Mouse (Mus musculus) hindbrain, embryonic 16.5 days (tissue): ENCODE measurements at regions not wholly inside any gene's neighbourhood (a gene's known extent, or its start where the extent isn't known, plus 50 kb on each side); places are given as distances from the start of the nearest gene placed in this dataset.

ENCODE experiments used
- ATAC-seq: fragments of 200-750 bp; cut with Nextera tagmentation; 2 replicates; pipeline ENCODE4 v1.8.0; 2017; ENCODE audit warnings: moderate TSS enrichment, moderate library complexity
- H3K27ac ChIP-seq: fragments of 300-500 bp; sonication (generic); 2 replicates; pipeline ENCODE4 v1.5.1; 2014; ENCODE audit warnings: low read depth, mild to moderate bottlenecking, control low read depth, low read length, moderate library complexity
- H3K27me3 ChIP-seq: fragments of 300-500 bp; sonication (generic); replicated peaks from 2 replicates; pipeline ENCODE4 v1.6.1; 2014; ENCODE audit warnings: low read length; ENCODE audit not compliant: control insufficient read depth, insufficient read depth
- H3K36me3 ChIP-seq: fragments of 300-500 bp; sonication (generic); 2 replicates; pipeline ENCODE4 v1.6.1; 2014; ENCODE audit warnings: mild to moderate bottlenecking, low read length, moderate library complexity, mixed read lengths; ENCODE audit not compliant: control insufficient read depth, insufficient read depth
- H3K4me1 ChIP-seq: fragments of 300-500 bp; sonication (generic); 2 replicates; pipeline ENCODE4 v1.6.1; 2014; ENCODE audit warnings: low read depth, low read length; ENCODE audit not compliant: control insufficient read depth, insufficient read depth
- H3K4me2 ChIP-seq: fragments of 300-500 bp; sonication (generic); 2 replicates; pipeline ENCODE4 v1.6.1; 2014; ENCODE audit warnings: mild to moderate bottlenecking, low read length, control low read depth, moderate library complexity
- H3K4me3 ChIP-seq: fragments of 300-500 bp; sonication (generic); 2 replicates; pipeline ENCODE4 v1.5.1; 2014; ENCODE audit warnings: mild to moderate bottlenecking, low read length, control low read depth, moderate library complexity
- H3K9ac ChIP-seq: fragments of 300-500 bp; sonication (generic); 2 replicates; pipeline ENCODE4 v1.6.1; 2014; ENCODE audit warnings: low read depth, mild to moderate bottlenecking, control low read depth, low read length, moderate library complexity
- H3K9me3 ChIP-seq: fragments of 300-500 bp; sonication (generic); 2 replicates; pipeline ENCODE4 v1.6.1; 2014; ENCODE audit warnings: mild to moderate bottlenecking, low read length, moderate library complexity; ENCODE audit not compliant: control insufficient read depth
- WGBS: fragments of 180-500 bp; shearing (Covaris S2); extraction: QIAGEN DNeasy Blood & Tissue Kit; methylation state at CpG from one replicate; pipeline ENCODE4 v1.1.7; 2014; 5-methylcytosine and 5-hydroxymethylcytosine counted together

GRCm38 (mm10) chr10:119146342-119146741 lies 93.5 kb downstream of the Cand1 start:
- Histone ChIP-seq H3K9me3 (no peaks in the 10 kb centered on the region), H3K36me3 (no peaks in the 10 kb centered on the region), H3K27ac (no peak overlapping the region), H3K4me1 (no peaks in the 10 kb centered on the region), H3K4me2 (no peak overlapping the region), H3K4me3 (no peak overlapping the region), H3K9ac (no peak overlapping the region), H3K27me3 (no peaks in the 10 kb centered on the region)
- WGBS, result 67% methylated on average over 6 of the region's 6 CpGs
- ATAC-seq, result no peak

GRCm38 (mm10) chr10:119142866-119143265 lies 97.0 kb downstream of the Cand1 start:
- 94% methylated on average over 6 of the region's 6 CpGs for WGBS
- ATAC-seq, result no peak

GRCm38 (mm10) chr10:119142307-119142706 lies 97.5 kb downstream of the Cand1 start:
- no peak overlapping the region for H3K27ac ChIP-seq
- no peak for ATAC-seq
- WGBS, result 87% methylated on average over 5 of the region's 5 CpGs
- H3K36me3 ChIP-seq, result no peaks in the 10 kb centered on the region
- no peaks in the 10 kb centered on the region for H3K27me3 ChIP-seq
- H3K9me3 ChIP-seq, result no peaks in the 10 kb centered on the region
- no peak overlapping the region for H3K4me3 ChIP-seq
- H3K4me1 ChIP-seq, result no peaks in the 10 kb centered on the region
- no peak overlapping the region for H3K4me2 ChIP-seq
- no peak overlapping the region for H3K9ac ChIP-seq

More at GRCm38 (mm10) chr10:119142866-119143265, 97.0 kb downstream of the Cand1 start:
- no peaks in the 10 kb centered on the region for H3K27me3 ChIP-seq
- H3K4me3 ChIP-seq, result no peak overlapping the region
- no peak overlapping the region for H3K27ac ChIP-seq
- no peaks in the 10 kb centered on the region for H3K36me3 ChIP-seq
- H3K9ac ChIP-seq, result no peak overlapping the region
- H3K4me2 ChIP-seq, result no peak overlapping the region
- no peaks in the 10 kb centered on the region for H3K4me1 ChIP-seq
- H3K9me3 ChIP-seq, result no peaks in the 10 kb centered on the region

GRCm38 (mm10) chr10:119138237-119138636 lies 101.6 kb downstream of the Cand1 start:
- WGBS, result 89% methylated on average over 6 of the region's 6 CpGs
- H3K4me1 ChIP-seq, result no peaks in the 10 kb centered on the region
- no peak overlapping the region for H3K27ac ChIP-seq
- no peak for ATAC-seq
- H3K9ac ChIP-seq, result no peak overlapping the region
- no peaks in the 10 kb centered on the region for H3K36me3 ChIP-seq
- H3K9me3 ChIP-seq, result no peaks in the 10 kb centered on the region
- no peak overlapping the region for H3K4me2 ChIP-seq
- no peak overlapping the region for H3K4me3 ChIP-seq
- no peaks in the 10 kb centered on the region for H3K27me3 ChIP-seq

GRCm38 (mm10) chr10:119135489-119135924 lies 104.3 kb downstream of the Cand1 start:
- no peak overlapping the region for H3K27ac ChIP-seq
- no peak for ATAC-seq

GRCm38 (mm10) chr10:119134797-119135488 lies 104.9 kb downstream of the Cand1 start:
- ATAC-seq, result no peak
- Histone ChIP-seq H3K4me2 (no peak overlapping the region), H3K36me3 (no peaks in the 10 kb centered on the region), H3K4me1 (peaks cover 4% of the 10 kb centered on the region), H3K9ac (no peak overlapping the region), H3K4me3 (no peak overlapping the region), H3K9me3 (no peaks in the 10 kb centered on the region), H3K27ac (no peak overlapping the region), H3K27me3 (no peaks in the 10 kb centered on the region)
- WGBS, result 58% methylated on average over 10 of the region's 10 CpGs

More at GRCm38 (mm10) chr10:119135489-119135924, 104.3 kb downstream of the Cand1 start:
- H3K4me2 ChIP-seq, result no peak overlapping the region
- H3K36me3 ChIP-seq, result no peaks in the 10 kb centered on the region
- H3K9ac ChIP-seq, result no peak overlapping the region
- H3K27me3 ChIP-seq, result no peaks in the 10 kb centered on the region
- peaks cover 4% of the 10 kb centered on the region for H3K4me1 ChIP-seq
- no peak overlapping the region for H3K4me3 ChIP-seq
- H3K9me3 ChIP-seq, result no peaks in the 10 kb centered on the region
- 53% methylated on average over 11 of the region's 11 CpGs for WGBS

- peak overlapping the region; percentile 39 for H3K4me2 ChIP-seq
- H3K27me3 ChIP-seq, result no peaks in the 10 kb centered on the region
- 35% methylated on average over 16 of the region's 16 CpGs for WGBS
- H3K36me3 ChIP-seq, result no peaks in the 10 kb centered on the region
- no peak overlapping the region for H3K9ac ChIP-seq
- H3K4me1 ChIP-seq, result peaks cover 4% of the 10 kb centered on the region
- no peak overlapping the region for H3K4me3 ChIP-seq
- no peaks in the 10 kb centered on the region for H3K9me3 ChIP-seq
- no peak overlapping the region for H3K27ac ChIP-seq
- ATAC-seq, result peak; percentile 90
Measured at GRCm38 (mm10) chr10:119131977-119132376, 107.9 kb downstream of the Cand1 start.

GRCm38 (mm10) chr10:119130676-119131075 lies 109.2 kb downstream of the Cand1 start:
- peaks cover 4% of the 10 kb centered on the region for H3K4me1 ChIP-seq
- no peak overlapping the region for H3K4me3 ChIP-seq
- no peaks in the 10 kb centered on the region for H3K9me3 ChIP-seq
- no peak overlapping the region for H3K4me2 ChIP-seq
- 81% methylated on average over 6 of the region's 6 CpGs for WGBS
- no peak overlapping the region for H3K27ac ChIP-seq
- H3K27me3 ChIP-seq, result no peaks in the 10 kb centered on the region
- no peaks in the 10 kb centered on the region for H3K36me3 ChIP-seq
- no peak overlapping the region for H3K9ac ChIP-seq
- no peak for ATAC-seq

GRCm38 (mm10) chr10:119128035-119128434 lies 111.8 kb downstream of the Cand1 start:
- H3K27ac ChIP-seq, result no peak overlapping the region
- H3K9me3 ChIP-seq, result no peaks in the 10 kb centered on the region
- no peak overlapping the region for H3K9ac ChIP-seq
- H3K36me3 ChIP-seq, result no peaks in the 10 kb centered on the region
- H3K4me3 ChIP-seq, result no peak overlapping the region
- no peaks in the 10 kb centered on the region for H3K27me3 ChIP-seq
- H3K4me2 ChIP-seq, result no peak overlapping the region
- WGBS, result 92% methylated on average over 3 of the region's 3 CpGs
- peaks cover 4% of the 10 kb centered on the region for H3K4me1 ChIP-seq
- no peak for ATAC-seq
